In genomic region chr9:61911300-61912128, GRCm38 (mm10) we compare ENCODE assay signal across 16 mouse cellular contexts. TPM values are rescaled to one million over a fixed set of nuclear protein-coding genes. Genes with fewer than 3 reads are reported as not detected.
A peak's percentile ranks its signal among the peaks of the same experiment; 100 is the strongest.
DNase-seq lines count a peak whose midpoint lies in the region; ATAC-seq and TF ChIP-seq lines count a peak whose summit lies in the region.
"Had no signal": no experiment of that assay in that cellular context is flagged by ENCODE, and none has a peak within 500 bp of the region (broad histone marks: within the 10 kb centered on the region; RNA-seq: fewer than 3 reads in every experiment).

No protein-coding gene starts in this region.

- H3K36me3 ChIP-seq in forebrain, embryonic 11.5 days (ENCODE audit: control insufficient read depth, insufficient read depth, low read length), result peaks cover 8% of the 10 kb centered on the region; the same call in 1 of the 2 replicates
- H3K36me3 ChIP-seq in forebrain, postnatal 0 days (ENCODE audit: insufficient read depth), result peaks cover 24% of the 10 kb centered on the region
- H3K36me3 ChIP-seq in liver, embryonic 16.5 days (ENCODE audit: control insufficient read depth, insufficient read depth), result peaks cover 18% of the 10 kb centered on the region

- H3K4me3 ChIP-seq in forebrain, embryonic 11.5 days (ENCODE audit: low read depth, low read length), result no peak overlapping the region
- no peak overlapping the region for H3K4me3 ChIP-seq in forebrain, postnatal 0 days (ENCODE audit: low read depth, low read length)
- H3K4me3 ChIP-seq in liver, embryonic 16.5 days (ENCODE audit: low read depth, low read length), result no peak overlapping the region
- H3K4me3 ChIP-seq: heart, adult 2 months; neural tube, embryonic 13.5 days had no signal

- no peaks in the 10 kb centered on the region for H3K9me3 ChIP-seq in forebrain, embryonic 11.5 days (ENCODE audit: control insufficient read depth, low read length)
- no peaks in the 10 kb centered on the region for H3K9me3 ChIP-seq in forebrain, postnatal 0 days (ENCODE audit: low read length)
- H3K9me3 ChIP-seq in liver, embryonic 16.5 days (replicated peaks; ENCODE audit: control insufficient read depth, low read length), result no peaks in the 10 kb centered on the region
- H3K9me3 ChIP-seq: midbrain, embryonic 10.5 days; neural tube, embryonic 13.5 days had no signal

- no peak overlapping the region for H3K4me2 ChIP-seq in forebrain, embryonic 11.5 days (ENCODE audit: low read depth, low read length, severe bottlenecking)
- H3K4me2 ChIP-seq in forebrain, postnatal 0 days (ENCODE audit: low read depth), result no peak overlapping the region
- no peak overlapping the region for H3K4me2 ChIP-seq in liver, embryonic 16.5 days (ENCODE audit: low read depth, low read length)
- H3K4me2 ChIP-seq: neural tube, embryonic 13.5 days had no signal

- 57% methylated on average over 6 of the region's 6 CpGs for WGBS in forebrain, embryonic 11.5 days
- 53% methylated on average over 6 of the region's 6 CpGs for WGBS in forebrain, postnatal 0 days
- 34% methylated on average over 6 of the region's 6 CpGs for WGBS in liver, embryonic 16.5 days (ENCODE audit: insufficient replicate concordance)

- peak; percentile 53 for DNase-seq in forebrain, embryonic 11.5 days (ENCODE audit: low spot score)
- DNase-seq in forebrain, postnatal 0 days, result no peak
- peak; percentile 35 for DNase-seq in A20 (ENCODE audit: low read depth, low spot score)
- peak; percentile 40 for DNase-seq in ZHBTc4 (ENCODE audit: low read depth, low spot score)
- no peak for DNase-seq in spleen, adult 18-20 months
- DNase-seq in B cell, adult 2 months, result no peak
- no peak for DNase-seq in cerebellum, adult 8-10 months
- DNase-seq: cerebellum, adult 9-10 months; heart, adult 2 months; kidney, adult 9 months; right cerebral cortex, postnatal 25 days; thymus, postnatal 25 days had no signal

- no peak overlapping the region for H3K9ac ChIP-seq in forebrain, embryonic 11.5 days (ENCODE audit: low read length)
- no peak overlapping the region for H3K9ac ChIP-seq in forebrain, postnatal 0 days
- no peak overlapping the region for H3K9ac ChIP-seq in liver, embryonic 16.5 days (ENCODE audit: low read depth, low read length)
- H3K9ac ChIP-seq: neural tube, embryonic 13.5 days had no signal

- H3K4me1 ChIP-seq in forebrain, embryonic 11.5 days (replicated peaks; ENCODE audit: control insufficient read depth, insufficient read depth, low read length), result no peaks in the 10 kb centered on the region
- H3K4me1 ChIP-seq in forebrain, postnatal 0 days (ENCODE audit: insufficient read depth), result peaks cover 6% of the 10 kb centered on the region
- peaks cover 41% of the 10 kb centered on the region for H3K4me1 ChIP-seq in liver, embryonic 16.5 days (ENCODE audit: control insufficient read depth, low read depth, low read length)

- H3K27me3 ChIP-seq in forebrain, embryonic 11.5 days (ENCODE audit: control insufficient read depth, insufficient read depth, low read length), result no peaks in the 10 kb centered on the region
- H3K27me3 ChIP-seq in forebrain, postnatal 0 days (ENCODE audit: insufficient read depth, low read length), result no peaks in the 10 kb centered on the region
- no peaks in the 10 kb centered on the region for H3K27me3 ChIP-seq in liver, embryonic 16.5 days (ENCODE audit: control insufficient read depth, insufficient read depth, low read depth, low read length)
- H3K27me3 ChIP-seq: neural tube, embryonic 13.5 days had no signal

- H3K27ac ChIP-seq in forebrain, embryonic 11.5 days (ENCODE audit: low read depth, low read length), result no peak overlapping the region
- H3K27ac ChIP-seq in forebrain, postnatal 0 days (ENCODE audit: low read depth, low read length), result no peak overlapping the region
- 0 out of 2 replicates have a peak overlapping the region, but pooled peaks have one; percentile 7 for H3K27ac ChIP-seq in liver, embryonic 16.5 days (ENCODE audit: low read length)
- H3K27ac ChIP-seq: heart, adult 2 months; midbrain, embryonic 10.5 days; neural tube, embryonic 13.5 days; stomach, postnatal 0 days had no signal

- no peak for TF ChIP-seq CTCF in forebrain, postnatal 0 days (IDR thresholded peaks at IDR 0.05; ENCODE audit: low read depth)

- no peak for ATAC-seq in forebrain, embryonic 11.5 days (replicated peaks; ENCODE audit: low FRiP score)
- no peak for ATAC-seq in forebrain, postnatal 0 days
- ATAC-seq in liver, embryonic 16.5 days (ENCODE audit: low read depth), result no peak

RNA-seq across cellular contexts. Expression of gene Rplp1, which starts 2.8 kb away (rescaled TPM):
- 1,000 and 1,067 TPM in 2 replicates for polyA plus RNA-seq in forebrain, embryonic 11.5 days (2014; fragmentation: Nextera tagmentation; extraction: Ambion mirVana)
- 3,281 and 3,879 TPM in 2 replicates for total RNA-seq in forebrain, postnatal 0 days (2014; rRNA removed)
- polyA plus RNA-seq in forebrain, postnatal 0 days (2015; fragmentation: Nextera tagmentation; extraction: Ambion mirVana), result 995 and 1,414 TPM in 2 replicates
- polyA plus RNA-seq in liver, embryonic 16.5 days (2015; fragmentation: Nextera tagmentation; extraction: Ambion mirVana), result 825 and 841 TPM in 2 replicates

RNA-seq across cellular contexts. Expression of gene Kif23, which starts 35.1 kb away (rescaled TPM):
- 124 and 132 TPM in 2 replicates for polyA plus RNA-seq in forebrain, embryonic 11.5 days (2014; fragmentation: Nextera tagmentation; extraction: Ambion mirVana)
- total RNA-seq in forebrain, postnatal 0 days (2014; rRNA removed), result 6.7 and 8.1 TPM in 2 replicates
- 8.2 and 8.3 TPM in 2 replicates for polyA plus RNA-seq in forebrain, postnatal 0 days (2015; fragmentation: Nextera tagmentation; extraction: Ambion mirVana)
- 63.3 and 64.2 TPM in 2 replicates for polyA plus RNA-seq in liver, embryonic 16.5 days (2015; fragmentation: Nextera tagmentation; extraction: Ambion mirVana)

Comparison
In these comparisons a context has a peak if more than half of its experiments do, and no peak if none do; other contexts are left out.
1. DNase-seq: peak in forebrain, embryonic 11.5 days (single experiment), A20 (single experiment) and ZHBTc4 (single experiment); none in forebrain, postnatal 0 days (single experiment), spleen, adult 18-20 months (0 of 2), B cell, adult 2 months (0 of 2) and cerebellum, adult 8-10 months (single experiment).